Mouse (Mus musculus) embryonic fibroblast, embryonic 13.5 days (primary cell): ENCODE measurements around the gene Spata48.

Experiments
- CTCF ChIP-seq: IDR thresholded peaks from 2 replicates; pipeline ENCODE4 v1.5.1; 2011; ENCODE audit warnings: mild to moderate bottlenecking, control low read depth, low read length, moderate library complexity, borderline replicate concordance; ENCODE audit not compliant: insufficient read depth
- POLR2A ChIP-seq: IDR thresholded peaks from 2 replicates; pipeline ENCODE4 v1.6.1; 2011; ENCODE audit warnings: low read depth, mild to moderate bottlenecking, control low read depth, low read length, moderate library complexity

- TF ChIP-seq POLR2A (no peak), CTCF (no peak)
Measured at GRCm38 (mm10) chr11:11530126-11530525, 68.2 kb downstream of the Spata48 start.
